Mouse (Mus musculus): ENCODE data around the gene Slc31a1. TPM values are rescaled to one million over a fixed set of nuclear protein-coding genes. Genes with fewer than 3 reads are reported as not detected.

The Slc31a1 gene
- polyA plus RNA-seq, 1 experiment from 2014 or later, result 133 TPM

DNA sequence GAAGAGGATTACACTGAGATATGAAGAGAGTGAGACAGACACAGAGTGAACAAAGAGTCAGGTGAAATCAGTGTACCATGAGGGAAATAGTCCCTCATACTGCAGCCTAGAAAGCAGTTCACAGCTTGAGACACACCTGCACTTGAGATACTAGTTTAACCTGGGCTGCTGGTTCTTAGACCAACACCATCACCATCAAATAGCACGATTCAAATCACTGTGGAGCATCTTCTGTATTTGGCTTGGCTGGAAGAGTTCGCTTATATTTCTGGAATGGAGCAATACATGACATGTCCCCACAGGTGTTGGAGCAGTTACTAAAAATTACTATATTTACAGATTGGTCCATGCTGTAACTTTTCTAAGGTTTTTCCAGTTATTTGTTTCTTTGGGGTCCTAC lies 15.6 kb downstream of the Slc31a1 start:
- TF ChIP-seq CTCF (IDR thresholded peaks at IDR 0.05; ENCODE audit: low read depth), result no peak
- Histone ChIP-seq H3K4me1 (replicated peaks; ENCODE audit: control insufficient read depth, insufficient read depth, low read length) (0 out of 2 replicates have a peak, but pooled peaks cover 9% of the 10 kb centered on the region), H3K9ac (ENCODE audit: low read depth, low read length) (no peak overlapping the region), H3K27ac (ENCODE audit: low read depth, low read length) (no peak overlapping the region), H3K9me3 (ENCODE audit: control insufficient read depth) (no peaks in the 10 kb centered on the region), H3K36me3 (ENCODE audit: control insufficient read depth, insufficient read depth) (no peaks in the 10 kb centered on the region), H3K27me3 (replicated peaks; ENCODE audit: control insufficient read depth, insufficient read depth, low read length) (no peaks in the 10 kb centered on the region), H3K4me3 (ENCODE audit: low read depth, low read length) (no peak overlapping the region), H3K4me2 (replicated peaks; ENCODE audit: low read depth) (no peak overlapping the region)
- ATAC-seq, result no peak
- WGBS, result 93% methylated on average over 2 of the region's 2 CpGs

DNA sequence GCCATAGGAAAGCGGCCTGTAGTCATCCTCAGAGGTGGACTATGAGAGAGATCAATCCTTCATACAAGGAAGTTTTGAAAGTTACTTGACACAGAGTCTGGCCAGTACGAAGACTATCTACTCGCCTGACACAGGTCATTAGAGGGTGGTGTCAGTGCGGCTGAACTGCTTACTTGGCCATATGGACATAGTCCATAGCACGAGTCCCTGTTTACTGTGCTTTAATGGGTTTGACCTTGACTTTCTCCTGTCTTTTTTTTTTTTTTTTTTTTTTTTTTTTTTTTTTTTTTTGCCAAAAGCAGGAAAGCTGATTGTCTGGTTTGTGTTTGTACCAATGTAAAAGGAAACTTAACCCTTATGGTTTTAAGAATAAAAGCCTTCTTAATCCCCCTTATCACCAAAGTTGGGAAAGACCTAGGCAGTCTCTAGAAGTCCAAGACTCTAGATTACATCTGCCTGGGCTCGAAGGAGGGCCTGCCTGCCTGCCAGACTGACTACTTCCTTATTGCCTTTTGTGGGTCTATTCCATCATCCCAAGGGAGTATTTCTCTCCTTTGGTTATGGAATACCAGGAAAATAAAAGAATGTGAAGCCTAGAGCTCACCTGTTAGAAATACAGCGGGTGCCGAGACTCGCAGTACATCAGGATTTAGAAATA lies 19.3 kb downstream of the Slc31a1 start:
- Histone ChIP-seq H3K9me3 (ENCODE audit: control insufficient read depth) (no peaks in the 10 kb centered on the region), H3K4me2 (replicated peaks; ENCODE audit: low read depth) (no peak overlapping the region), H3K27ac (ENCODE audit: low read depth, low read length) (peak overlapping the region; percentile 51), H3K36me3 (ENCODE audit: control insufficient read depth, insufficient read depth) (no peaks in the 10 kb centered on the region), H3K9ac (ENCODE audit: low read depth, low read length) (no peak overlapping the region), H3K4me1 (replicated peaks; ENCODE audit: control insufficient read depth, insufficient read depth, low read length) (peaks cover 4% of the 10 kb centered on the region; the same call in 1 of the 2 replicates), H3K4me3 (ENCODE audit: low read depth, low read length) (no peak overlapping the region), H3K27me3 (replicated peaks; ENCODE audit: control insufficient read depth, insufficient read depth, low read length) (no peaks in the 10 kb centered on the region)
- ATAC-seq, result peak; percentile 86
- TF ChIP-seq CTCF (IDR thresholded peaks at IDR 0.05; ENCODE audit: low read depth), result no peak
- 40% methylated on average over 9 of the region's 9 CpGs for WGBS

DNA sequence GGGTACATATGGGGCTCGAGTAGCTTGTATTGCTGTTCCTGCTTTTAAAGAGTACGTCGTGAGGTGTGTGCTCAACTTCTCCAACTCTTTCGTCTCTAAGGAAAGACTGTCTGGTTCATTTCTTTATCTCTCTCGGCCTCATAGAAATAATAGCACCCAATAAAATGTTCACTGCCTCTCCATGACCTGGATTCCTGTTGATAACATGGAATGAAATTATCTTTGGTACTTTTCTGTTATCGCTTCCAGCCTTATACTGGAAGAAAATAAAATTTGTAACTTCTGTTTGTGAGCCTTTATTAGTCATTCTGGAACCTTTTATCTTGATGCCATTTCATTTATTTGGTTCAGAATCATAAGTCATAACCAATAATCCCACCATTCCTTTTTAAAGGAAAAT lies 22.7 kb downstream of the Slc31a1 start:
- H3K27me3 ChIP-seq (replicated peaks; ENCODE audit: control insufficient read depth, insufficient read depth, low read length), result no peaks in the 10 kb centered on the region
- H3K4me3 ChIP-seq (ENCODE audit: low read depth, low read length), result no peak overlapping the region
- H3K9ac ChIP-seq (ENCODE audit: low read depth, low read length), result no peak overlapping the region
- peak overlapping the region; percentile 82 for H3K27ac ChIP-seq (ENCODE audit: low read depth, low read length)
- H3K9me3 ChIP-seq (ENCODE audit: control insufficient read depth), result no peaks in the 10 kb centered on the region
- ATAC-seq, result no peak
- TF ChIP-seq CTCF (IDR thresholded peaks at IDR 0.05; ENCODE audit: low read depth), result no peak
- 44% methylated on average over 6 of the region's 6 CpGs for WGBS
- H3K4me2 ChIP-seq (replicated peaks; ENCODE audit: low read depth), result peak overlapping the region; percentile 14; the same call in 1 of the 2 replicates
- peaks cover 3% of the 10 kb centered on the region; the same call in 1 of the 2 replicates for H3K4me1 ChIP-seq (replicated peaks; ENCODE audit: control insufficient read depth, insufficient read depth, low read length)
- peaks cover 17% of the 10 kb centered on the region for H3K36me3 ChIP-seq (ENCODE audit: control insufficient read depth, insufficient read depth)

DNA sequence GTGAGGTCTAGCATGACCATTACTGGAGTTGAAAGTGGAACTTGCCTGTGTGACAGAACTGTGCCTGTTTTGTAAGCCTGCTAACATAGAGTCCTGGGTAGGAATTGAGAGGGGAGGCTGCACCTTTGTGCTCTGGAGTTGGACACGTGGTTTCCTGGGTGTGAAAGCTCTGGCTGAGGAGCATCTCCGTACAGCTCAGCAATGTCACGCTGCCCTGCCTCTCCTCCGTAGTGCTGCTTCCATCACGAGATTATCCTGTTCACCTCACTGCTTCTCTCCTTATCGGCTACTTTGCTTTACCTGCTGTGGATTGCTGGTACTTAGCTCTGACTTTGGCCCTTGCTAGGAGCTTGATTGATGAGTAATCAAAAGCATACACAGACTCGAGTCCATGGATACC lies 23.2 kb downstream of the Slc31a1 start:
- Histone ChIP-seq H3K4me3 (ENCODE audit: low read depth, low read length) (no peak overlapping the region), H3K27ac (ENCODE audit: low read depth, low read length) (peak overlapping the region; percentile 63; the same call in 1 of the 2 replicates), H3K9me3 (ENCODE audit: control insufficient read depth) (no peaks in the 10 kb centered on the region), H3K4me1 (replicated peaks; ENCODE audit: control insufficient read depth, insufficient read depth, low read length) (peaks cover 3% of the 10 kb centered on the region; the same call in 1 of the 2 replicates), H3K27me3 (replicated peaks; ENCODE audit: control insufficient read depth, insufficient read depth, low read length) (no peaks in the 10 kb centered on the region), H3K4me2 (replicated peaks; ENCODE audit: low read depth) (0 out of 2 replicates have a peak overlapping the region, but pooled peaks have one; percentile 14), H3K36me3 (ENCODE audit: control insufficient read depth, insufficient read depth) (peaks cover 22% of the 10 kb centered on the region), H3K9ac (ENCODE audit: low read depth, low read length) (no peak overlapping the region)
- peak; percentile 74 for ATAC-seq
- 46% methylated on average over 7 of the region's 7 CpGs for WGBS
- TF ChIP-seq CTCF (IDR thresholded peaks at IDR 0.05; ENCODE audit: low read depth), result no peak

DNA sequence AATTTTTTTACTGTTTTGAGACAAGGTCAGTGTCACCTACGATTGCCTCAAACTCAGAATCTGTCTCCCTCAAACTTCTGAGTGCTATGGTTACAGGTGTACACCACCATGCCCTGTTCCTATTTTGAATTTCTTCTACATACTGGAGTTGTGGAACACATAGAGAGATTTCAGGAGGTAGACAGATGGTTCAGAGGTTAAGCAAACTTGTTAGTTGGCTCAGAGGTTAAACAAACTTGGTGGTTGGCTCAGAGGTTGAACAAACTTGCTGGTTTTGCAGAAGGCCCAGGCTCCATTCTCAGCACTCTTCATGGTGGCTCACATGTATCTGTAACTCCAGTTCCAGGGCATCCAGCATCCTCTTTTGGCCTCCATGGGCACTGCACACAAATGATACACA lies 23.6 kb downstream of the Slc31a1 start:
- Histone ChIP-seq H3K9me3 (ENCODE audit: control insufficient read depth) (no peaks in the 10 kb centered on the region), H3K9ac (ENCODE audit: low read depth, low read length) (no peak overlapping the region), H3K4me2 (replicated peaks; ENCODE audit: low read depth) (no peak overlapping the region), H3K27me3 (replicated peaks; ENCODE audit: control insufficient read depth, insufficient read depth, low read length) (no peaks in the 10 kb centered on the region), H3K27ac (ENCODE audit: low read depth, low read length) (peak overlapping the region; percentile 63; the same call in 1 of the 2 replicates), H3K4me3 (ENCODE audit: low read depth, low read length) (no peak overlapping the region), H3K4me1 (replicated peaks; ENCODE audit: control insufficient read depth, insufficient read depth, low read length) (peaks cover 3% of the 10 kb centered on the region; the same call in 1 of the 2 replicates), H3K36me3 (ENCODE audit: control insufficient read depth, insufficient read depth) (peaks cover 22% of the 10 kb centered on the region)
- ATAC-seq, result no peak
- no peak for TF ChIP-seq CTCF (IDR thresholded peaks at IDR 0.05; ENCODE audit: low read depth)
- WGBS, result 57% methylated on average over 1 of the region's 1 CpGs

DNA sequence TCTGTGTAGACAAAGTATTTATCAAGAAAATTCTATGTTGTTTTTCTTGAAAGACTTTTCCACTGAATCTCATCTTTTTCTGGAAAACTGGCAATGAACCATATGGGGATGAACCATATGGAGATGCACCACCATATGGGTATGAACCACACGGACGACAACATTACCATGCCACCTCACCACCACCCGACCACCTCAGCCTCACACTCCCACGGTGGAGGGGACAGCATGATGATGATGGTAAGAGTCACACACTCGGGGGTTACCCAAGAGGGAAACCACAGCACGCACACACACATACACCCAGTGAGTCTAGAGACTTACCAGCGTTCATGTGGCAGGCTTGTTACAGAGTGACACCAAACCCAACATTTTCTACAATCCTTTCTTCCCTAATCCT lies 24.9 kb downstream of the Slc31a1 start:
- WGBS, result 91% methylated on average over 7 of the region's 7 CpGs
- no peak for ATAC-seq
- H3K36me3 ChIP-seq (ENCODE audit: control insufficient read depth, insufficient read depth), result peaks cover 22% of the 10 kb centered on the region
- TF ChIP-seq CTCF (IDR thresholded peaks at IDR 0.05; ENCODE audit: low read depth), result no peak
- H3K4me1 ChIP-seq (replicated peaks; ENCODE audit: control insufficient read depth, insufficient read depth, low read length), result peaks cover 3% of the 10 kb centered on the region
- H3K9me3 ChIP-seq (ENCODE audit: control insufficient read depth), result no peaks in the 10 kb centered on the region
- H3K4me2 ChIP-seq (replicated peaks; ENCODE audit: low read depth), result no peak overlapping the region
- no peak overlapping the region for H3K27ac ChIP-seq (ENCODE audit: low read depth, low read length)
- no peak overlapping the region for H3K9ac ChIP-seq (ENCODE audit: low read depth, low read length)
- no peaks in the 10 kb centered on the region for H3K27me3 ChIP-seq (replicated peaks; ENCODE audit: control insufficient read depth, insufficient read depth, low read length)
- no peak overlapping the region for H3K4me3 ChIP-seq (ENCODE audit: low read depth, low read length)
